Mouse (Mus musculus) granulocyte monocyte progenitor cell, adult 5-6 weeks (primary cell): ENCODE data around the gene Serpinb13. TPM values are rescaled to one million over a fixed set of nuclear protein-coding genes. Genes with fewer than 3 reads are reported as not detected.
"Not testable (repeated sequence)": the region's sequence is repeated elsewhere in the genome, so short reads cannot be mapped to it uniquely, and the experiment has no call there.

ENCODE experiments used
- ATAC-seq: replicated peaks from 2 replicates; pipeline ENCODE4 v1.8.0; 2016; ENCODE audit warnings: mild to moderate bottlenecking, moderate TSS enrichment, inconsistent platforms; ENCODE audit not compliant: poor library complexity, severe bottlenecking
- total RNA-seq, 2 experiments: library from RNA; stranded (forward) in 1 of 2; stranded (reverse) in 1 of 2; fragments of 200-712, 200-1000 nt in 1 of 2; fragments of >200 nt in 1 of 2; fragmentation: Nextera tagmentation in 1 of 2; gene quantifications; 2 replicates each; pipeline ENCODE4 v1.2.3; 2014 to 2017

Gene Serpinb13
- total RNA-seq (2014; fragmentation: Nextera tagmentation) (not detected in 2 replicates), total RNA-seq (2017) (not detected in 2 replicates)

DNA sequence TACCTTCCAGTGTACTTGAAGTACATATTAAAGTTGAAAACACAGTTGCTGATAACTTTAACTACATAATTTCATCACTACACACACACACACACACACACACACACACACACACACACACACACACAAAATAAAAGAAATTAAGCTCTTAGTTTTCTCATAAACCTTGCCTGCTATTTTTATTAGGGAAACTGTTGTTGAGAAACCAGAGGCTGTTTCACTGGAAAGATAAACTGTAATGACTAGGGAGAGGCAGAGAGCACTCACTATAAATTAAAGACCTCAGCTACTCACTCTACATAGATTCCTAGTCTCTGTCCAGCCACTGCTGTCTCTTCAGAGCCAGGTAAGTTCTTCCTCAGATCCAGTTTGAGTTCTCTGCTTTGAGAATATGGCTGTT is at the start of gene Serpinb13:
Serpinb13 (plus strand) TSS at position 301 of the 400 bp plus-strand sequence.
- no peak for ATAC-seq

DNA sequence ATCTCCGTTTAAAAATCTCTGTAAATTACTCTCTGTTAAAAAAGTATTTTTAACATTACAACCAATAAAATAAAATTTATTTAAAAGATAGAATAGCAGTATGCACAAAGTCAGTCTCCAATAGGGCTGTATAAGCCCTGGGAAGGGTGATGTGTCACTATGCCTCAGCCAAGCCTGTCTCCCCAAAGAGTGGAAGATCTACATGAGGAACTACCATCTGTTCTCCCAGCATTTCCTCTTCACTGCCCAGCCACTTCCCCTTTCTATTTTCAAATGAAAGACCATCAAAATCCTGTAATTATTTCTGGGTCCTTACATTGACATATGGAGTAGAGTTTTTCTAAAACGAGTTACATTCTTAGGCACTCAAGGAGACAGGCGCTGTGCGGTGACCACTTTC is 48.8 kb upstream of the Serpinb13 start:
- ATAC-seq = peak; percentile 94

DNA sequence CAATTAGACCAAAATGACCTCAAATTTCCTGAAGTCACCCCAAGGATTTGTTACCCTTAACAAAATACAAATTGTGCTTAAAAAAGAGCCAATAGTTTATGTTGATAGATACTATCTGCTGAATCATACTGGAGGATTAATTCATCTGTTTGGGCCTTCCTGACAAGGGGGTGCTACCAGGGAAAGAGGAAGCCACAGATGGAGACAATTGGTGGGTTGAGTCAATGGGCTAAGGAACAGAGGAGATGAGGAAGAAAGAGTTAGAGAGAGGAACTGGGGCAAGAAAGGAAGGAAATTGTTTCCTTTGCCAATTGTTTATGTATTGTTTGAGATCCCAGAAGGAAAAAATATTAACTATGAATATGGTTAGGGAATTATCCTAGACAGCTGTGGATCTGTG is 47.1 kb upstream of the Serpinb13 start:
- peak; percentile 86 for ATAC-seq

DNA sequence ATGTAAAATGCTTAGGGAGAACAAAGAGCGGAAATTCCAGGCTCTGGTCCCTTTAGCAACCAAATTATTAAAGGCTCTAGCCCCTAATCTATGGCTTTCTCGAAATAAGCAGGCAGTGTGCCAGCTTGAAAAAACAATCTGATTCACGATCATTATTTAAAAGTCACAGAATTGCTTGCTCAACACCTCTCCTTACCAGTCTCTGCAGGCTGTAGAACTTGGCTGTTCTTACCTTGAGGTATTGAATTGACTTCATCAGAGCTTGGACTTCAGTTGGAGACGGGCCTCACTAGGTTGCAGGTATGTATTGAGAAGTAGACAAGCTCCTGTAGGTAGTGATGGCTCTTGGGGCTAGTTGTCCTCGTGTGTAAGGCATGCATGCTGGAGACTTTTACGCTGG is 46.5 kb upstream of the Serpinb13 start, which contains the start of gene Serpinb12:
Serpinb12 (plus strand) TSS at position 185 of the 400 bp plus-strand sequence.
- ATAC-seq = no peak

DNA sequence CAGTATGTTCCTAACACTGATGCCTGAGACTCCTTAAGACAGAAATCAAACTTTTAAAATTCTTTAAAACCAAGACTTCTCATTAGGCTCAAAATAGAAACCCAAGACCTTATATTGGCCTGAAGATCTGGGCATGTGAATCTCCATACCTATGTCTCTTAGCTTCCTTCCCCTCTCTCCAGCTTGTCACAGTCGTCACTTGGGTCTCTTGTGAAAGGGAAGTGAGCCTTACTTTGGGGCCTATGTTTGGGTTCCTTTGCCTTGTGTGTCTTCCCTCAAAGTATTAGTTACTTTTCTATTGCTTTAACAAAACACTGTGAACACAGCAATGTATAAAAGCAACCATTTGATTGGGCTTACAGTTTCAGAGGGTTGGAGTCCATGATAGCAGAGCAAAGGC is 33.6 kb upstream of the Serpinb13 start:
- ATAC-seq = peak; percentile 63

DNA sequence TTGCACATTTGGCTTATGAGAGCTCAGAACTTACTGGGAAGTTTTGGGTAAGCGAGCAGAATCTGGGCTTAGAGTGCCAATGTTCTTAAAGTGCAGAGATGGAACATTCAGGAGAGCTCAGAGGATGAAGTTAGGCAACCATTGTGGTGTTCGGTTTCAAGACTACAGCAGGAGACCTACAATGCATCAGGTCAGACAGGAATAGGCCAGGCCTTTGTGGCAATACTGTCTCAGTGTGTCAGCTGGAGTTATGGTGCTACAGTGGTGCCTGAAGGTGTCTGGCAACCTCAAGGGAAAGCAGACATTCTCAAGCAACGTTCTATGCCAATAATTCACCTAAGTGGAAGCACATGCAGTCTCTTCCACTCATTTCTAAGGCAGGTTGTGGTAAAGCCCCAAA is 20.8 kb upstream of the Serpinb13 start:
- ATAC-seq = peak; percentile 35; the same call in 1 of the 2 replicates

DNA sequence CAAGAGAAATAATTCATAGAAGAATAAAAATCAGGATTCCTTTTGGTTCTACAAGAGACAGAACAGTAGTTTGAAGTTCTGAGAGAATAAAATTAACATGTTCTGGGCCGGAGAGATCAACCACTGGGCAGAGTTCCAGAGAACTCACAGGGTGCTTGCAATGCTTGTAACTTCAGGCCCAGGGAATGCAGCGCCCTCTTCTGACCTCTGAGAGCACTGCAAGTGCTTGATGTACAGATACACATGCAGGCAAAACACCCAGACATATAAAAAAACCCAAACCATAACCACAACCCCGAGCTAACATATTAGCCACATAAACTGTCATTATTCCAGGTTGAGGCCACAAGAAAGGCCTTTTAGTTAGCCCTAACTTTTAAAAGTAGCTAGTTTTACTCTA is 19.8 kb upstream of the Serpinb13 start:
- peak; percentile 93 for ATAC-seq

DNA sequence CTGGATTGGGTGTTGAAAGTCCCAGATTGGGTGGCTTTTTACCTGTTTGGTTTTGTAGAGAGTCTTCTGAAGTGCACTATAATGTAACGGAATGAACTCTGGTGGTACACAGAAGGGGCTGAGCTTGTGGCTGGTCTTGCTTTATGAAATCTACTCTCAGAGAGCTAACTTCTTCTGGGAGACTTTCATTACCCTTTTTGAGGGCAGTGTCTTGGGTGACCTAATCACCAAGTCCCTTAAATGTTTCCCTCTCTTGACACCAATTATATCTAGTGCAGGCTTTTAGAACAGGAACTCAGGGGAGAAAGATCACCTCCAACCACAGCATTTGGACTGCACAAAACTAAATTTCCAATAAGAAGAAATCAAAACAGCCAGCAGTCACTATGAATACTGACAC is 2.3 kb downstream of the Serpinb13 start:
- peak; percentile 85 for ATAC-seq

DNA sequence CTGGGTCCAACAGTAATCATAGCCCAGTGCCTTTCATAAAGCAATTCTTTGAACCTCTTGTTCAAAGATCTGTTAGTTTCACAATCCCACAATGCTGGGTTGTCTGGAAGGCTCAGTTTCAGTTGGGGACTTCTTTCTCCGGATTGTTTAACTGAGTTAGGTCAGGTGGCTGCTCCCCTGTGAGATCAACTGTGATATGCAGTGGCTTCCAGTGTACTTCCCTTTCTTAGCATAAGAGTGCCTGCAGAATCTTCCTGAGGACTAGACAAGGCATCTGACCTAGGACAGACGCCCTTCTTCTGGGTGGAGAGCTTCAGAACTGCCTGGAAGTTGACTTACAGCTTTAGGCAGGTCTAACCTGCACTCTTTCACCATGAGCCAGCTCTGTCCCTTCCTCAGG is 3.1 kb downstream of the Serpinb13 start:
- peak; percentile 88 for ATAC-seq

DNA sequence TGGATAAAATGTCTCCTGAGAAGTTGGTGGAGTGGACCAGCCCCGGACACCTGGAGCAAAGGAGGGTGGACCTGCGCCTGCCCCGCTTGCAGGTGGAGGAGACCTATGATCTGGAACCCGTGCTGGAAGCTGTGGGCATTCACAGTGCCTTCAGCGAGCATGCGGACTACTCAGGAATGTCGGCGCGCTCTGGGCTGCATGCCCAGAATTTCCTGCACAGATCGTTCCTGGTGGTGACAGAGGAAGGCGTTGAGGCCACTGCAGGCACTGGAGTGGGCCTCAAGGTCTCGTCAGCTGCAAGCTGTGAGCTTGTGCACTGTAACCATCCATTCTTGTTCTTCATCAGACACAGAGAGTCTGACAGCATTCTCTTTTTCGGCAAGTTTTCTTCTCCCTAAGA is 19.6 kb downstream of the Serpinb13 start:
- no peak for ATAC-seq

DNA sequence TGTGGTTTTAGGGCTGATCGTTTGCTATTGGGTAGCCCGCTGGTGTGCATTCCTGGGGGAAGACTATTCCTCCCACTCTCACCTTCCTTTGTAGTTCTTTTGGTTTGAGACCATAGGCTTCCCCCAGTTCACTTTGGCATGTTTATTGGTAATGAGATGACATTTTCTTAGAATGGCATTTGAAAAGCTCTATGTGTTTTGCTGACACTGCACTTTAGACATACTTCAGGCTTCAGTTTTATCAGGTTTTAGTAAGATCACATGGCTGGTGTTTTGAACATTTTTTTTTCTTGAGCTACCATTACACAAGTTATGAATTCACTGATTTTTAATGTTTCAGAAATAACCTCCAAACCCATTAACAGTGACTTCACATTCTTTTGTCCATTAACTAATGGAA is 21.0 kb downstream of the Serpinb13 start:
- no peak for ATAC-seq

DNA sequence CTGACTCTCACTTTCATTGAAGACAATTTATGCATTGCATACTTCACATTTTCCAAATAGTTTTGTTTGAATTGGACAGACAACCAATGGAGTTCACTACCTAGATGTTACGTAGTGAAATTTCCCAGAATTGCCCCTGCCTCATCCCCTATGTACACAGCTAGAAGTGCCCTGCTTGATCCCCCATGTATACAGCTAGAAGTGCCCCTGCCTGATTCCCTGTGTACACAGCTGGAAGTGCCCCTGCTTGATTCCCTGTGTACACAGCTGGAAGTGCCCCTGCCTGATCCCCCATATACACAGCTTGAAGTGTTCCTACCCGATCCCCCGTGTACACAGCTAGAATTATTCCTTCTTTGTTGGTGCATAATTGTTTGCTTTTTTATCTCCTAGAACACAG is 25.5 kb downstream of the Serpinb13 start:
- ATAC-seq = no peak

DNA sequence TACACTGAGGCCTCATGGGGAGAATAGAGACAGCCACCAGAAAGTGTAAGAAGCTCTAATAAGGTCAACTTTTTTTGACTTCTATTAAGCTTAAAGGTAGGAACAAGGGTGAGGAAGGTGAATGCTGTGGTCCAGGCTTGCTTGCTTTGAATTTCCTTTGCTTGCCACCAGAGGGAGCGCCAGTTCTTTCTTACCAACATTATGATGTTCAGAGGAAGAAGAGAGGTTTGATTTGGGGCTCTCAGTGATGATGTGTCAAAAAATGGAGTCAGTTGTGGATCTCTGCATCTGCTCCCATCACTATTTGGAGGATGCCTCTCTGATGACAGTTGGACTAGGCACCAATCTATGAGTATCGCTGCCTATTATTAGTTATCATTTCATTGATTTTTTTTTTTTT is 33.7 kb downstream of the Serpinb13 start:
- peak; percentile 71 for ATAC-seq

DNA sequence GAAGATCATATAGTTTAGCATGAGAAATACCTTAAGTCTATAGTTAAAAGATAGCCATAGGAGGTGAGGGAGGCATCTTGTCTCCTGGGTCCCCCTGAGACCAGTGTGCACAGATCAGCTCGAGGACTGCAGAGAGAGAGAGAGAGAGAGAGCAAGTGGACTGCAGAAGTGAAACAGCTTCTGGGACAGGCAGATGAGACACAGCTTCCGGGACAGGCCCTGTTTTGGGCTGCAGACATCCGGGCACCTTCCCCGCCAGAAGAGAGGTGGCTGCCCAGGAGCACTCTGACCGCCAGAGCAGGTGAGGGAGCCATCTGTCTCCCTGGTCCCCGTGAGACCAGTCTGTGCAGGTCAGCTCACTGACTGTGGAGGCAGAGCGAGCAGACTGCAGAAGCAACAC is 34.4 kb downstream of the Serpinb13 start:
- ATAC-seq = peak; percentile 65

DNA sequence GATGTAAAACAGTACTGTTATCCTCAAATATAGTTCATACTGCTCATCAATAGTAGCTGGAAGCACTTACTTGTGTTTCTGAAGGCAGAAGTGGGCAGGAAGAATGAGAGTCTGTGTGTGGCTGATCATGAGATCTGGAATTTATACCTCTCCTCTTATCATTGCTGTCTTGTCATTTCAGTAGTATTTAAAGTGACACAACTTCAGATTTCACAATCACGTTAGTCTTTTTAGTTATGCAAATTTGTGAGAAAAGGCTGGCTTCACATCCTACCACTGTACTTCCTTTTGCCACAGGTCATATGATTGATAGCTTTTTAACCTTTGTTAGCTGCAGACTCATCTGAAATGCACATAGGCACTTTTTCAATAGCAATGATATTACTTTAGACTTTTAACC is 45.1 kb downstream of the Serpinb13 start:
- ATAC-seq = peak; percentile 80

DNA sequence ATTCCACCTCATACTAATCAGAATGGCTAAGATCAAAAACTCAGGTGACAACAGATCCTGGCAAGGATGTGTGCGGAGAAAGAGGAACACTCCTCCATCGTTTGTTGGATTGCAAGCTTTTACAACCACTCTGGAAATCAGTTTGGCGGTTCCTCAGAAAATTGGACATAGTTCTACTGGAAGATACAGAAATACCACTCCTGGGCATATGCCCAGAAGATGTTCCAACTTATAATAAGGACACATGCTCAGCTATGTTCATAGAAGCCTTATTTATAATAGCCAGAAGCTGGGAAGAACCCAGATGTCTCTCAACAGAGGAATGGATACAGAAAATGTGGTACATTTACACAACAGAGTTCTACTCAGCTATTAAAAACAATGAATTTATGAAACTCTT is 53.5 kb downstream of the Serpinb13 start:
- ATAC-seq = not testable (repeated sequence)

Other genes with a start within 250 kb of the Serpinb13 start
- 11.3 and 20.9 TPM in 2 replicates for gene Kdsr, start 221.3 kb upstream of the Serpinb13 start, total RNA-seq (2014; fragmentation: Nextera tagmentation)
- 30.0 and 33.9 TPM in 2 replicates for gene Kdsr, start 221.3 kb upstream of the Serpinb13 start, total RNA-seq (2017)
- 79.2 and 94.1 TPM in 2 replicates for gene Vps4b, start 184.3 kb upstream of the Serpinb13 start, total RNA-seq (2014; fragmentation: Nextera tagmentation)
- 84.5 and 105 TPM in 2 replicates for gene Vps4b, start 184.3 kb upstream of the Serpinb13 start, total RNA-seq (2017)
- not detected in 2 replicates for gene Serpinb5, start 119.8 kb upstream of the Serpinb13 start, total RNA-seq (2014; fragmentation: Nextera tagmentation)
- not detected in 2 replicates for gene Serpinb5, start 119.8 kb upstream of the Serpinb13 start, total RNA-seq (2017)
- not detected in 2 replicates for gene Serpinb12, start 46.5 kb upstream of the Serpinb13 start, total RNA-seq (2014; fragmentation: Nextera tagmentation)
- 0.21 TPM in 1 of 2 replicates, not detected in the other for gene Serpinb12, start 46.5 kb upstream of the Serpinb13 start, total RNA-seq (2017)
- not detected in 2 replicates for gene Serpinb3a, start 71.3 kb downstream of the Serpinb13 start, total RNA-seq (2014; fragmentation: Nextera tagmentation)
- gene Serpinb3a, start 71.3 kb downstream of the Serpinb13 start, total RNA-seq (2017) = not detected in 2 replicates
- not detected in 2 replicates for gene Serpinb3d, start 102.5 kb downstream of the Serpinb13 start, total RNA-seq (2014; fragmentation: Nextera tagmentation)
- gene Serpinb3d, start 102.5 kb downstream of the Serpinb13 start, total RNA-seq (2017) = not detected in 2 replicates